Mouse (Mus musculus): ENCODE measurements around the gene Rps23.

DNA sequence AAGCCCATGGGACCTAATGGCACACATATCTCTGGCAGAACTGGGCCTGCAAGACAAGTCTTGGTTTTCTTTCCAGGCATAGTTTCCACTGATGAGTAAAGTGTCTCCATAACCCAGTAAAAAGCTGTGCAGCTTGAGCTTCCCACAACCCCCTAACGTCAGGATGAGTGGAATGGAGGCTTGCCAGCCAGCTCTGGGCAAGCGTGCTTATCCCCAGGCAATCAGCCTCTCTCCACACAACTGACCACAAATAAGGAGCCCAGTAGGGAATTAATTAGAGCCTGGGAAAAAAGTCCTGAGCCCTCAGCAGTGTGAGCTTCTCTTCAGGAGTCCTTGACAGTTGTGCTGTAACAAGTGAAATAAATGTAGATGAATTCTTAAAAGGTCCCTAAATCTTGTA, 26.7 kb upstream of the Rps23 start:
- TF ChIP-seq CTCF (IDR thresholded peaks at IDR 0.05; ENCODE audit: insufficient read depth, low read depth, low read length) = no peak
- no peak for TF ChIP-seq POLR2A (IDR thresholded peaks at IDR 0.05; ENCODE audit: insufficient read depth, low read depth, low read length)
